Comparison of ENCODE assay signal across 8 mouse cellular contexts in the genomic region with DNA sequence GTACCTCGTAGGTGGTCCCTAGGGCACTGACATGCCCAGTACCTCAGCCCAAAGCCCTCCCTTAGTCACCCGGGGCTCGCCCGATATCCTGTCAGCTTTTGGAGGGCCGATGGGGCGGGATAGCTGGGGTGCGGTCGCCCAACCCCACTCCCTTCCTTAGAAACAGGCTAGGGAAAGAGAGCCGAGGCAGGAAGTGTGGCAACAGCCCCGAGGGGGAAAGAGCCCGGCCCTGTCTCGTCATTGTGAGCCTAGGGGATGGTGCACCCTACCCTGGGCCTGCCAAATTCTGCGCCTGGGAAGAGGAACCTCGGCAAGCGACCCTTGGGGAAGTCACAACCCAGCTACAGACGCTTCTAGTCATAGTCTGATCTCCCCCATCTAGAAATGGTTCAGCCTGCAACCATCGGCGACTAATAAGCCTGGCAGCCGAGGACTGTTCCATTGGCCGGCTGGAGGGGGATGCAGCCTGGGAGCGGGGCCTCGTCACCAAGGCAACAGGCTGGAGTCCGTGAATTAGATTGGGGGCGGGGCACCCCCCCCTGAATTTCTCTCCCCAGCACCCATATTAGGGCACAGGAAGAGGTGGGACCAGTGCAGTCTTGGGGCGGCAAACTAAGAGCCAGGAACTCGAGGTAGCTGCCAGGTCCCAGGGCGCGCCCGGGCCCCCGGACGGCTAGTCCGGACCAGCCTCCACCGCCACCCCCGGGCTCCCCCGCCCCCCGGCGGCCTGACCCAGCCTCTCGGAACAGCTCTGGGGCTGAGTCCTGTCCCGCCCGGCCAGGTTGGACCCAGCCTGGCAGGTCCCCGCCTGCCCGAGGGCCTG. TPM values are rescaled to one million over a fixed set of nuclear protein-coding genes. Genes with fewer than 3 reads are reported as not detected.
DNase-seq lines count a peak whose midpoint lies in the region; ATAC-seq and TF ChIP-seq lines count a peak whose summit lies in the region.

No protein-coding gene starts in this region.

- TF ChIP-seq POLR2A in ES-Bruce4 (IDR thresholded peaks at IDR 0.05; ENCODE audit: insufficient read depth, low read length) = no peak
- TF ChIP-seq POLR2A in testis, adult 2 months (IDR thresholded peaks at IDR 0.05; ENCODE audit: control insufficient read depth, low read depth, low read length) = no peak

- DNase-seq in heart, postnatal 10 days = peak; percentile 93 to 95
- DNase-seq in layer of hippocampus, adult 11-12 months (ENCODE audit: low spot score) = peak; percentile 94
- peak; percentile 93 for DNase-seq in liver, postnatal 0 days

- no peak for TF ChIP-seq CTCF in ES-Bruce4 (IDR thresholded peaks at IDR 0.05; ENCODE audit: low read depth, low read length)
- TF ChIP-seq CTCF in liver, postnatal 0 days (IDR thresholded peaks at IDR 0.05; ENCODE audit: low read depth) = no peak
- no peak for TF ChIP-seq CTCF in testis, adult 2 months (IDR thresholded peaks at IDR 0.05; ENCODE audit: control insufficient read depth, insufficient read depth, insufficient replicate concordance, low read depth, low read length)

- H3K27ac ChIP-seq in ES-Bruce4 (ENCODE audit: insufficient read depth, low read length) = peak overlapping the region; percentile 59
- peak overlapping the region; percentile 19; the same call in 1 of the 2 replicates for H3K27ac ChIP-seq in forebrain, embryonic 13.5 days
- peak overlapping the region; percentile 98 for H3K27ac ChIP-seq in liver, postnatal 0 days (ENCODE audit: low read depth)
- peak overlapping the region; percentile 33; the same call in 1 of the 2 replicates for H3K27ac ChIP-seq in neural tube, embryonic 13.5 days (replicated peaks)
- peak overlapping the region; percentile 80 for H3K27ac ChIP-seq in testis, adult 2 months (ENCODE audit: control insufficient read depth, insufficient read depth, low read depth, low read length)

- ATAC-seq in cerebellum, adult (ENCODE audit: insufficient number of reproducible peaks, low FRiP score, low TSS enrichment) = peak; percentile 43
- peak; percentile 34 for ATAC-seq in forebrain, embryonic 13.5 days
- ATAC-seq in liver, postnatal 0 days = peak; percentile 48
- peak; percentile 17; the same call in 1 of the 2 replicates for ATAC-seq in neural tube, embryonic 13.5 days (ENCODE audit: low read depth)

- peaks cover 4% of the 10 kb centered on the region; the same call in 1 of the 2 replicates for H3K36me3 ChIP-seq in ES-Bruce4 (ENCODE audit: control insufficient read depth, insufficient read depth, low read length, poor library complexity, severe bottlenecking)
- peaks cover 6% of the 10 kb centered on the region; the same call in 1 of the 2 replicates for H3K36me3 ChIP-seq in forebrain, embryonic 13.5 days (ENCODE audit: poor library complexity, severe bottlenecking)
- H3K36me3 ChIP-seq in liver, postnatal 0 days (replicated peaks; ENCODE audit: insufficient read depth, low read length) = peaks cover 3% of the 10 kb centered on the region; the same call in 1 of the 2 replicates
- peaks cover 5% of the 10 kb centered on the region for H3K36me3 ChIP-seq in neural tube, embryonic 13.5 days
- no peaks in the 10 kb centered on the region for H3K36me3 ChIP-seq in testis, adult 2 months (ENCODE audit: control insufficient read depth, insufficient read depth, low read length)

- H3K27me3 ChIP-seq in ES-Bruce4 (ENCODE audit: control insufficient read depth, insufficient read depth, low read length, poor library complexity, severe bottlenecking) = no peaks in the 10 kb centered on the region
- peaks cover 65% of the 10 kb centered on the region for H3K27me3 ChIP-seq in forebrain, embryonic 13.5 days
- H3K27me3 ChIP-seq in liver, postnatal 0 days (ENCODE audit: insufficient read depth, low read length) = no peaks in the 10 kb centered on the region
- peaks cover 57% of the 10 kb centered on the region for H3K27me3 ChIP-seq in neural tube, embryonic 13.5 days
- H3K27me3 ChIP-seq in testis, adult 2 months (ENCODE audit: control insufficient read depth, insufficient read depth, low read length) = no peaks in the 10 kb centered on the region; the same call in 1 of the 2 replicates

- no peak for TF ChIP-seq EP300 in ES-Bruce4 (IDR thresholded peaks at IDR 0.05; ENCODE audit: insufficient read depth, low read depth, low read length)
- TF ChIP-seq EP300 in liver, postnatal 0 days (IDR thresholded peaks at IDR 0.05; ENCODE audit: low read depth) = peak; percentile 31; the same call in 1 of the 2 replicates

- H3K4me1 ChIP-seq in ES-Bruce4 (ENCODE audit: control insufficient read depth, insufficient read depth, low read length) = peaks cover 7% of the 10 kb centered on the region
- peaks cover 69% of the 10 kb centered on the region for H3K4me1 ChIP-seq in forebrain, embryonic 13.5 days
- H3K4me1 ChIP-seq in liver, postnatal 0 days (ENCODE audit: insufficient read depth) = peaks cover 74% of the 10 kb centered on the region
- H3K4me1 ChIP-seq in neural tube, embryonic 13.5 days (replicated peaks) = peaks cover 81% of the 10 kb centered on the region
- peaks cover 61% of the 10 kb centered on the region for H3K4me1 ChIP-seq in testis, adult 2 months (ENCODE audit: control insufficient read depth, insufficient read depth, low read length)

- peak overlapping the region; percentile 92 for H3K9ac ChIP-seq in ES-Bruce4 (ENCODE audit: low read depth, poor library complexity, severe bottlenecking)
- peak overlapping the region; percentile 53 for H3K9ac ChIP-seq in forebrain, embryonic 13.5 days
- peak overlapping the region; percentile 68 for H3K9ac ChIP-seq in liver, postnatal 0 days (replicated peaks)
- H3K9ac ChIP-seq in neural tube, embryonic 13.5 days = peak overlapping the region; percentile 58

- H3K9me3 ChIP-seq in ES-Bruce4 (replicated peaks; ENCODE audit: control insufficient read depth, insufficient read depth, low read length, poor library complexity, severe bottlenecking) = no peaks in the 10 kb centered on the region
- no peaks in the 10 kb centered on the region for H3K9me3 ChIP-seq in forebrain, embryonic 13.5 days (replicated peaks)
- no peaks in the 10 kb centered on the region for H3K9me3 ChIP-seq in liver, postnatal 0 days (ENCODE audit: low read length)
- no peaks in the 10 kb centered on the region for H3K9me3 ChIP-seq in neural tube, embryonic 13.5 days

- intact Hi-C loops in heart, postnatal 10 days (cut with DNase I) = loop anchor here (5.0 kb wide), 1 partner anchor 318 kb away; a partner anchor contains a TSS

- under 1% methylated on average over 40 of the region's 42 CpGs for WGBS in forebrain, embryonic 13.5 days
- WGBS in liver, postnatal 0 days (ENCODE audit: insufficient replicate concordance) = 2% methylated on average over 41 of the region's 42 CpGs
- 2% methylated on average over 42 of the region's 42 CpGs for WGBS in neural tube, embryonic 13.5 days

- H3K4me3 ChIP-seq in ES-Bruce4 (ENCODE audit: low read depth, low read length) = peak overlapping the region; percentile 58
- H3K4me3 ChIP-seq in forebrain, embryonic 13.5 days = peak overlapping the region; percentile 35
- H3K4me3 ChIP-seq in liver, postnatal 0 days (ENCODE audit: low read depth, low read length) = peak overlapping the region; percentile 70
- H3K4me3 ChIP-seq in neural tube, embryonic 13.5 days = peak overlapping the region; percentile 33
- peak overlapping the region; percentile 85 for H3K4me3 ChIP-seq in testis, adult 2 months (ENCODE audit: control insufficient read depth, low read depth, low read length)

- H3K4me2 ChIP-seq in forebrain, embryonic 13.5 days = peak overlapping the region; percentile 96
- peak overlapping the region; percentile 96 for H3K4me2 ChIP-seq in liver, postnatal 0 days (ENCODE audit: low read depth, low read length)
- peak overlapping the region; percentile 98 for H3K4me2 ChIP-seq in neural tube, embryonic 13.5 days

RNA-seq across cellular contexts. Expression of a gene that starts 1.3 kb away (rescaled TPM):
- polyA plus RNA-seq in ES-Bruce4 (2011; ENCODE audit: insufficient read depth, insufficient read length, low read depth, missing spikeins) = 19.0 and 20.4 TPM in 2 replicates
- polyA plus RNA-seq in forebrain, embryonic 13.5 days (2015; fragmentation: Nextera tagmentation; extraction: Ambion mirVana) = 3.4 and 4.2 TPM in 2 replicates
- total RNA-seq in heart, postnatal 10 days (2021) = 10 to 100 TPM; 12.6 to 12.7 TPM
- 14.2 and 21.9 TPM in 2 replicates for polyA plus RNA-seq in liver, postnatal 0 days (2015; fragmentation: Nextera tagmentation; extraction: Ambion mirVana)
- polyA plus RNA-seq in neural tube, embryonic 13.5 days (2015; fragmentation: Nextera tagmentation; extraction: Ambion mirVana) = 7.5 and 8.4 TPM in 2 replicates
- polyA plus RNA-seq in testis, adult 2 months (2012; rRNA removed) = 5.7 and 9.3 TPM in 2 replicates

RNA-seq across cellular contexts. Expression of a gene that starts 10.2 kb away (rescaled TPM):
- polyA plus RNA-seq in ES-Bruce4 (2011; ENCODE audit: insufficient read depth, insufficient read length, low read depth, missing spikeins) = 79.2 and 88.1 TPM in 2 replicates
- polyA plus RNA-seq in forebrain, embryonic 13.5 days (2015; fragmentation: Nextera tagmentation; extraction: Ambion mirVana) = 119 and 124 TPM in 2 replicates
- total RNA-seq in heart, postnatal 10 days (2021) = 10 to 100 TPM; 53.4 to 55.4 TPM
- 67.1 and 70.8 TPM in 2 replicates for polyA plus RNA-seq in liver, postnatal 0 days (2015; fragmentation: Nextera tagmentation; extraction: Ambion mirVana)
- 55.0 and 55.6 TPM in 2 replicates for polyA plus RNA-seq in neural tube, embryonic 13.5 days (2015; fragmentation: Nextera tagmentation; extraction: Ambion mirVana)
- polyA plus RNA-seq in testis, adult 2 months (2012; rRNA removed) = 1,424 and 1,585 TPM in 2 replicates

RNA-seq across cellular contexts. Expression of a gene that starts 10.4 kb away (rescaled TPM):
- polyA plus RNA-seq in ES-Bruce4 (2011; ENCODE audit: insufficient read depth, insufficient read length, low read depth, missing spikeins) = 226 and 237 TPM in 2 replicates
- 1,640 and 1,662 TPM in 2 replicates for polyA plus RNA-seq in forebrain, embryonic 13.5 days (2015; fragmentation: Nextera tagmentation; extraction: Ambion mirVana)
- total RNA-seq in heart, postnatal 10 days (2021) = 100 to 1,000 TPM; 689 to 769 TPM
- 780 and 831 TPM in 2 replicates for polyA plus RNA-seq in liver, postnatal 0 days (2015; fragmentation: Nextera tagmentation; extraction: Ambion mirVana)
- 1,236 and 1,369 TPM in 2 replicates for polyA plus RNA-seq in neural tube, embryonic 13.5 days (2015; fragmentation: Nextera tagmentation; extraction: Ambion mirVana)
- 59.6 and 68.5 TPM in 2 replicates for polyA plus RNA-seq in testis, adult 2 months (2012; rRNA removed)

RNA-seq across cellular contexts. Expression of a gene that starts 10.6 kb away (rescaled TPM):
- 4.9 TPM in 1 of 2 replicates, not detected in the other for polyA plus RNA-seq in ES-Bruce4 (2011; ENCODE audit: insufficient read depth, insufficient read length, low read depth, missing spikeins)
- not detected in 2 replicates for polyA plus RNA-seq in forebrain, embryonic 13.5 days (2015; fragmentation: Nextera tagmentation; extraction: Ambion mirVana)
- total RNA-seq in heart, postnatal 10 days (2021) = 1 to 10 TPM in 1 of 2 experiments, not detected in 1; 1.6 TPM
- polyA plus RNA-seq in liver, postnatal 0 days (2015; fragmentation: Nextera tagmentation; extraction: Ambion mirVana) = 0.89 TPM in 1 of 2 replicates, not detected in the other
- not detected in 2 replicates for polyA plus RNA-seq in neural tube, embryonic 13.5 days (2015; fragmentation: Nextera tagmentation; extraction: Ambion mirVana)
- polyA plus RNA-seq in testis, adult 2 months (2012; rRNA removed) = 477 and 542 TPM in 2 replicates

RNA-seq across cellular contexts. Expression of a gene that starts 10.6 kb away (rescaled TPM):
- polyA plus RNA-seq in ES-Bruce4 (2011; ENCODE audit: insufficient read depth, insufficient read length, low read depth, missing spikeins) = 41.5 and 41.8 TPM in 2 replicates
- polyA plus RNA-seq in forebrain, embryonic 13.5 days (2015; fragmentation: Nextera tagmentation; extraction: Ambion mirVana) = 16.8 and 21.5 TPM in 2 replicates
- 1 to 10 TPM; 1.8 to 2.3 TPM for total RNA-seq in heart, postnatal 10 days (2021)
- 12.0 and 12.2 TPM in 2 replicates for polyA plus RNA-seq in liver, postnatal 0 days (2015; fragmentation: Nextera tagmentation; extraction: Ambion mirVana)
- 22.8 and 25.0 TPM in 2 replicates for polyA plus RNA-seq in neural tube, embryonic 13.5 days (2015; fragmentation: Nextera tagmentation; extraction: Ambion mirVana)
- 55.4 and 62.0 TPM in 2 replicates for polyA plus RNA-seq in testis, adult 2 months (2012; rRNA removed)

Comparison
In these comparisons a context has a peak if more than half of its experiments do, and no peak if none do; other contexts are left out.
1. Peak in every context shown above with its lines: DNase-seq, ATAC-seq, H3K4me3 ChIP-seq and H3K27ac ChIP-seq.
2. H3K27ac ChIP-seq: peak in every context shown above with its lines; median percentile 98 in liver, postnatal 0 days; 80 in testis, adult 2 months; 59 in ES-Bruce4; 33 in neural tube, embryonic 13.5 days; 19 in forebrain, embryonic 13.5 days.
3. H3K4me3 ChIP-seq: peak in every context shown above with its lines; median percentile 85 in testis, adult 2 months; 70 in liver, postnatal 0 days; 58 in ES-Bruce4; 35 in forebrain, embryonic 13.5 days; 33 in neural tube, embryonic 13.5 days.
4. RNA of a gene that starts 10.2 kb away (polyA plus RNA-seq): 1,424 to 1,585 TPM in testis, adult 2 months; 119 to 124 TPM in forebrain, embryonic 13.5 days, 79.2 to 88.1 TPM in ES-Bruce4, 67.1 to 70.8 TPM in liver, postnatal 0 days and 55.0 to 55.6 TPM in neural tube, embryonic 13.5 days; every median in the first group is over 10 times any median in the second.